Mouse (Mus musculus) midbrain, embryonic 12.5 days (tissue): Measurements from ENCODE around the gene Klhl2. TPM values are rescaled to one million over a fixed set of nuclear protein-coding genes. Genes with fewer than 3 reads are reported as not detected.

Experiments
- ATAC-seq: fragments of 200-750 bp; cut with Nextera tagmentation; 2 replicates; pipeline ENCODE4 v1.8.0; 2017; ENCODE audit warnings: low read depth, moderate TSS enrichment, moderate library complexity; ENCODE audit not compliant: low FRiP score
- H3K27ac ChIP-seq: fragments of 300-500 bp; sonication (generic); replicated peaks from 2 replicates; pipeline ENCODE4 v1.5.1; 2016; ENCODE audit warnings: mild to moderate bottlenecking
- H3K27me3 ChIP-seq: fragments of 300-500 bp; sonication (generic); 2 replicates; pipeline ENCODE4 v1.6.1; 2016; ENCODE audit warnings: mild to moderate bottlenecking
- H3K36me3 ChIP-seq: fragments of 300-500 bp; sonication (generic); 2 replicates; pipeline ENCODE4 v1.6.1; 2016
- H3K4me1 ChIP-seq: fragments of 300-500 bp; sonication (generic); 2 replicates; pipeline ENCODE4 v1.6.1; 2016
- H3K4me2 ChIP-seq: fragments of 300-500 bp; sonication (generic); replicated peaks from 2 replicates; pipeline ENCODE4 v1.6.1; 2016; ENCODE audit warnings: mild to moderate bottlenecking, moderate library complexity
- H3K4me3 ChIP-seq: fragments of 300-500 bp; sonication (generic); 2 replicates; pipeline ENCODE4 v1.5.1; 2016; ENCODE audit warnings: mild to moderate bottlenecking
- H3K9ac ChIP-seq: fragments of 300-500 bp; sonication (generic); replicated peaks from 2 replicates; pipeline ENCODE4 v1.6.1; 2016; ENCODE audit warnings: mild to moderate bottlenecking, moderate library complexity
- H3K9me3 ChIP-seq: fragments of 300-500 bp; sonication (generic); 2 replicates; pipeline ENCODE4 v1.6.1; 2016; ENCODE audit warnings: mild to moderate bottlenecking
- WGBS: fragments of 180-500 bp; shearing (Covaris S2); methylation state at CpG from one replicate; pipeline ENCODE4 v1.1.7; 2016; 5-methylcytosine and 5-hydroxymethylcytosine counted together
- polyA plus RNA-seq: library from polyadenylated mRNA; unstranded; fragments of >200 nt; fragmentation: Nextera tagmentation; extraction: Ambion mirVana; gene quantifications from 2 replicates; pipeline ENCODE4 v1.2.1, GENCODE M21; 2016

Klhl2 gene
- polyA plus RNA-seq, 1 experiment from 2014 or later, result 24.3 TPM

DNA sequence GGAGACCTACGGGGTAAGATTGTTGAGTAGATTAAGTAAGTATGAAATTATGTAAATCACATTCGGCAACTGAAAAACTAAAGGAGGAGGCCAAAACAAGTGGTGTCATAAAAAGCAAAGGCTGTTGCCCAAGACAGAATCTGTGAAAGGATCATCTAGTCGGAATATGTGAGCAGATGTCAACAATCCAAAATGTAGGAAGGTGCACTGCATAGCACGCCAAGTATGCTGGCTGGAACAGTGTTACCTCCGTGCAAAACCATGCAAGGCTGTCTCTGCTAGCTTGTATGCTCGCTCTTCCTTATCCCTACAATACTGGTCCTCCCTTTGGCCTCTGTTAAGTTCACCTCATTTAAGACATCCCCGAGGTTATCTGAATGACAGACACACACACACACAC, 4.5 kb downstream of the Klhl2 start:
- Histone ChIP-seq H3K4me3 (no peak overlapping the region), H3K9ac (no peak overlapping the region), H3K4me2 (no peak overlapping the region), H3K9me3 (no peaks in the 10 kb centered on the region), H3K27me3 (no peaks in the 10 kb centered on the region), H3K36me3 (no peaks in the 10 kb centered on the region), H3K4me1 (peaks cover 19% of the 10 kb centered on the region), H3K27ac (no peak overlapping the region)
- no peak for ATAC-seq
- 79% methylated on average over 7 of the region's 7 CpGs for whole genome bisulfite sequencing

DNA sequence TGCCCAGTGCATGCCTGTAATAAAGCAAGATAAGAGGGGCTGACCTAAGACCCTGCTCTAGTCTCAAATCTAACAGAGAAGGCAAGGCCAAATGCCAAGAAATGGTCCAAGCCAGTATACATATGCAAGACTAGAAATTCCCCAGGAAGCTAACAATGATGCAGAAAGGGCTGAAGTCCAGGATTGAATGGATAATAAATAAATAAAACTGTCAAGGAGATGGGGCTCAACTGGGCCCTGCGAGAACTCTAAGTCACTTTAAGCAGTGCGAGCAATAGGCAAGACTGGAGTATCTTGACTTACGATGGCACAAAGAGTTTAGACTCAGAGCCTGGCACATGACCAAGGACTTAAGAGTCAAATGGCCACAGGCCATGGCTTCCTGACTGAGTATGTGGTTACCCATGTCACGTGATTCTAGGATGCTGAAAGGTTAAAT, 5.8 kb downstream of the Klhl2 start:
- no peak overlapping the region for H3K4me3 ChIP-seq
- peaks cover 26% of the 10 kb centered on the region for H3K4me1 ChIP-seq
- no peaks in the 10 kb centered on the region for H3K9me3 ChIP-seq
- no peaks in the 10 kb centered on the region for H3K27me3 ChIP-seq
- no peak overlapping the region for H3K4me2 ChIP-seq
- ATAC-seq, result no peak
- no peak overlapping the region for H3K9ac ChIP-seq
- no peak overlapping the region for H3K27ac ChIP-seq
- H3K36me3 ChIP-seq, result no peaks in the 10 kb centered on the region
- WGBS, result 94% methylated on average over 4 of the region's 4 CpGs

DNA sequence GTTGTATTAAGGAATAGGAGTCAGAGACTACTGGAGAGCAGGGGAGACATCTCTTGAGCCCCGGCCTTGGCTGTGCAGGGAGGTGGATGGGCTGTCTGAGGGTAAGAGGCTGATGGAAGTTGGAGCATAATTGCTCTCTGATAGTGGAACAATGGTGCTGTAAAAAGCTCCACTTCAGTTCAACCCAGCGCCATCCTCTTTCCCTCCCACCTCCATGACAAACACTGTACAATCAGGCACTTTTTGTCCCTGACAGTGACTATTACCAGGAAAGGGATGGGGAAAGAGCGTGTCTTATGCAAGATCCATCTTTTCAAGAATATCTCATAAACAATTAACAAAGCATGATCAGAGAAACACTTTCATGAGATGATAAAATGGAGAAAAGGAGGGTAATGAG, 6.6 kb downstream of the Klhl2 start:
- no peaks in the 10 kb centered on the region for H3K36me3 ChIP-seq
- no peak overlapping the region for H3K27ac ChIP-seq
- 87% methylated on average over 3 of the region's 3 CpGs for WGBS
- no peak overlapping the region for H3K4me2 ChIP-seq
- H3K9ac ChIP-seq, result no peak overlapping the region
- H3K4me1 ChIP-seq, result peaks cover 21% of the 10 kb centered on the region
- no peak for ATAC-seq
- H3K4me3 ChIP-seq, result no peak overlapping the region
- H3K27me3 ChIP-seq, result no peaks in the 10 kb centered on the region
- H3K9me3 ChIP-seq, result no peaks in the 10 kb centered on the region

DNA sequence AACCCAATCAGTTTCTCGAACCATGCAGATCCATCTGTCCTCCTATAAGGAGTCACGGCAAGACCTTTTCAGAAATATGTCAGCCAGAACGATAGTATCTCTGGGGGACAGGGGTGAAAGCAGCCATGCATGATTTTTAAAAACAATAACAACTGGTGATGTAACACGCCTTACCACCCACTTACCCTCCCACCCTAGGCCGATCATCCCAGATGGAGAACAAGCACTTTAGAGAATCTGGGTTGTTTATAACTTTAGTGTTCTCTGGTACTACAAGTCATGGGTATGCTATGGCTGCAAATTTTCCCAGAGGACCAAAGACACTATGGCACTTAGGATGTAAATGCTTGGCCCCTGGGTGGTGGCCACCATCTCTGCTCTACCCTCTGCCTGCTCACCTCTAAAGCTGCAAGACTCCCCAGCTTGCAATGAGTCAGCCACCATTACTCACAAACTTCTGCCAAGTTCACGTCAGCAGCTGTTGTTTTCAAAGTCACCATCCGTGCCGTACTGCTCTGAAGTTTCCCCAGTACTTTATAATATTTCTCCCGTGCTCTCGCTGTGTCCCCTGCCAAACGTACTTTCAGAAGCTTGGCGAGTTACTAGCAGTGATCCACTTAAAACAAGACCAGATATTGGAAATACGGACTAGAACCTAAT, 7.9 kb downstream of the Klhl2 start:
- Histone ChIP-seq H3K27ac (no peak overlapping the region), H3K4me3 (no peak overlapping the region), H3K36me3 (no peaks in the 10 kb centered on the region), H3K4me1 (peaks cover 8% of the 10 kb centered on the region), H3K9me3 (no peaks in the 10 kb centered on the region), H3K4me2 (no peak overlapping the region), H3K9ac (no peak overlapping the region), H3K27me3 (no peaks in the 10 kb centered on the region)
- 94% methylated on average over 13 of the region's 13 CpGs for WGBS
- ATAC-seq, result no peak

DNA sequence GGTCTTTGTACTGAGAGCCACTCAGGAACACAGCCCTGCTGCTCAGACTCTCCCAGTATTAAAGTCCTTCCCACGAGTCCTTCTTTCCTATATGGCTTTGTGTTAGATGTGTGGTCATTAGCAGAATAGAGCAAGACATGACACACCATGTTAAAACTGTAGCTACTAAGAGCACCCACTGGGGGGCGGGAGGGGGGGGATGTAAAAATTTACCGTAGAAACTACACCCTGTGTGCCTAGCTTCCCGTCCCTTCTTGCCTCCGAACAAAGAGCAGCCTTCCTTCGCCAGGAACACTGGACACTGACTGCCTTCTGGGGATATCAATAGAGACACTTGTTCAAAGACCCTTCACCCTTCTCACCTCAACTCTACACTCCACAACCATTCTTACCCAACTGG, 10.2 kb downstream of the Klhl2 start:
- peaks cover 10% of the 10 kb centered on the region for H3K4me1 ChIP-seq
- H3K9me3 ChIP-seq, result no peaks in the 10 kb centered on the region
- no peaks in the 10 kb centered on the region for H3K36me3 ChIP-seq
- no peak overlapping the region for H3K4me2 ChIP-seq
- no peaks in the 10 kb centered on the region for H3K27me3 ChIP-seq
- no peak overlapping the region for H3K9ac ChIP-seq
- 52% methylated on average over 6 of the region's 6 CpGs for WGBS
- no peak for ATAC-seq
- H3K4me3 ChIP-seq, result no peak overlapping the region
- H3K27ac ChIP-seq, result no peak overlapping the region

DNA sequence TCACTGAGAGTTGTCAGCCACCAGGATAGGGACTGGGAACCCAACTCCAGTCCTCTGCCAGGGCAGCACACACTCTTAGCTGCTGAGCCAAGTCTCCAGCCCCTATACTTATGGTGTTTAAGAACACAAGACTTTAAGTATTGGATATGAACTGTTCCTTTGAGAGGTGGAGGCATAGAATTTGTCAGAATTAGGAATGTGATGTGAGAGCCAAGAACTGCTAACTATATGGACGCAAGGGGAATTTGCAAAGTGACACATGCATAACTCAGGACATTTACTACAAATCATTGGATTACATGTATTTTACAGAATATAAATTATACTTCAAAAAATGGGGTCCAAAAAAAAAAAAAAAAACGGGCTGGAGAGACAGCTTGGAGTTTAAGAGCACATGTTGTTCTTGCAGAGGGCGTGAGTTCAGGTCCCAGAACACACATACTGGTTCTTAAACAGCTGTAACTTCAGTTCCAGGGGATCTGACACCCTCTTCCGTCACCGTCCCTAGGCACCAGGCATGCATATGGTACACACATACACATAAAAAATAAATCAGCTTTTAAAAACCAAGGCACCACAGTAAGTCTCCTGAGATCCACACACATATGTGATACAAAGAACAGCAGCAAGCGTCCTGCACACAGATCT, 14.2 kb downstream of the Klhl2 start:
- Histone ChIP-seq H3K4me3 (no peak overlapping the region), H3K9ac (no peak overlapping the region), H3K9me3 (no peaks in the 10 kb centered on the region), H3K36me3 (peaks cover 12% of the 10 kb centered on the region; the same call in 1 of the 2 replicates), H3K27me3 (no peaks in the 10 kb centered on the region), H3K27ac (no peak overlapping the region), H3K4me2 (no peak overlapping the region), H3K4me1 (peaks cover 27% of the 10 kb centered on the region)
- 82% methylated on average over 6 of the region's 6 CpGs for WGBS
- no peak for ATAC-seq

DNA sequence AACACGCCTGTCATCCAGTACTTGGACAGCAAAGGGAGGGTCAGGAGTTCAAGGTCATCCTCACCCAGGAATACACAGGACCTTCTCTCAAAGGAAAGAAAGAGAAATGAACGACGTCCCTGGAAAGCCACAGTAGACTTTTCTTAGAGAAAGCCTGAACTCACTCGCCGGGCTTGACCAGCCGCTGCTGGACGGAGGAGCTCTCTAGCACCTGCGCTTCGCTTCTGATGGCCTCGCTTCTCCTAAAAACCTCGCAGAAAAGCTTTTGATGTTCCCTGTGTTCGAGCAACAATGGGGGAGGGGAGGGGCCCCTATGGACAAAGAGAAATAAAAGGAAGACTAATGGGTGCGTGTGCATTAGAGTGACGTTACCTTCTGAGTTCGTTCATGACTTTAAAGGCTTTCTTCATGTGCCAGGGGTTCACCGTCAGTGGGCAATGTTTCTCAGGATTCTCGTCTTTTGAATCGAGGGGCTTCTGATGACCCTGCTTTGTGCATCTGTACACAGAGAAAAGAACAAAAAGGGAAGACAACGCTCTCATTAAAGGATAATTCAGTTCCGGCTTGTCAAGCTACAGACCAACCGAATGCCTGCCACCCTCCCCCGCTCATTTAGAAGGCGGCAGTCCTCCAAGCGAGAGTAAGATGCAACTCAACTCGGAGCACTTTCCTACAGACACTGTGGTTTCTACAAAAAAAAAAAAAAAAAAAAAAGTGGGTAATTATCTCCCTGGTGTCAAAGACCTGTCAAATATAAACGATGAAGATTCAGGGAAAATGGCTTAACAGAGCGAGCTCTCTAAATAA, 15.5 kb downstream of the Klhl2 start:
- H3K27me3 ChIP-seq, result no peaks in the 10 kb centered on the region
- peaks cover 23% of the 10 kb centered on the region for H3K36me3 ChIP-seq
- peak overlapping the region; percentile 5; the same call in 1 of the 2 replicates for H3K4me3 ChIP-seq
- 32% methylated on average over 27 of the region's 27 CpGs for WGBS
- H3K4me1 ChIP-seq, result peaks cover 20% of the 10 kb centered on the region
- peak overlapping the region; percentile 54; the same call in 1 of the 2 replicates for H3K27ac ChIP-seq
- no peaks in the 10 kb centered on the region for H3K9me3 ChIP-seq
- peak; percentile 32 for ATAC-seq
- H3K4me2 ChIP-seq, result peak overlapping the region; percentile 35
- no peak overlapping the region; the same call in 1 of the 2 replicates for H3K9ac ChIP-seq

DNA sequence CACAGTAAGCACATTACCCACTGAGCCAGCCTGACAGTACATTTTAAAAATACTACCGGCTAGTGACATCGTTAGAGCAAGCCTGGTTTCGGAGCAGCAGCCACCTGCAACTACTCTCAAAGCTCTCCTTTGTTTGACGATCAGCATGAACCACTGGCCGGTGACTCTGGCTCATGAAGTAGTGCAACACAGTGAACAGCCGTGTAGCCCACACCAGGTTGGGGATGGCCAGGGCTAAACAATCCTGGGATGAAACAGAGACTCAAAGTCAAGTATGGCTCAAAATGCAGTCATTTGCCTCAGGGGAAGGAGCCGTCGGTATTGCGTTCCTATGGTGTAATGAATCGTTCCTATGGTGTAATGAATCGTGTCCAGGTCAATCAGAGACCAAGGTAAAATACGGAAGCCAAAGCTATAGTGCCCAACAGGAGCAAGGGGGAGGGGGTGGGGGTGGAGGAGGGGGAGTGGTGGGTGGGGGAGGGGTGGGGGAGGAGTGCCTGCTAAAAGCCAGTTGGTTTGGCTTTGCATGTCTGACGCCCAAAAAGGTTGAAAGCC, 17.2 kb downstream of the Klhl2 start:
- Histone ChIP-seq H3K36me3 (peaks cover 33% of the 10 kb centered on the region), H3K4me2 (no peak overlapping the region), H3K4me3 (no peak overlapping the region), H3K9ac (no peak overlapping the region), H3K27ac (no peak overlapping the region), H3K27me3 (no peaks in the 10 kb centered on the region), H3K4me1 (peaks cover 20% of the 10 kb centered on the region), H3K9me3 (no peaks in the 10 kb centered on the region)
- 75% methylated on average over 13 of the region's 13 CpGs for WGBS
- ATAC-seq, result no peak

DNA sequence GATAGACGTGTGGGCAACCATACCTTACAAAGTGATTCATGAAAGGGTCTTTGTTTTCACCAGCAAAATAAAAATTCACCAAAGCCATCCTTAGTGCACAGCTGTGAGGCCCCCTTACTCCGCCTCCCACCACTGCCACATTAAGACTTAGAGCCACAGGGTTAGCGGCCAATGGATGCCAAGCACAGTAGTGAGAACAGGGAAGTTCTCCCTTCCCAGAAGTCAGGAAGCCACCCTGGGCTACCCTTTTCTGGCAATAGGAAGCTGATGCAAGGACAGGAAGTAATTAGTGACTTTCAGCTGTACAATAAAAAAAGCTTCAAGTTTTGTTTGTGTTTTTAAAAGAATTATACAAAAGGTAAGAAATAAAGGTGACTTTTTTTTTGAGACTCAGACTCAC, 18.2 kb downstream of the Klhl2 start:
- WGBS, result 85% methylated on average over 3 of the region's 3 CpGs
- ATAC-seq, result no peak

DNA sequence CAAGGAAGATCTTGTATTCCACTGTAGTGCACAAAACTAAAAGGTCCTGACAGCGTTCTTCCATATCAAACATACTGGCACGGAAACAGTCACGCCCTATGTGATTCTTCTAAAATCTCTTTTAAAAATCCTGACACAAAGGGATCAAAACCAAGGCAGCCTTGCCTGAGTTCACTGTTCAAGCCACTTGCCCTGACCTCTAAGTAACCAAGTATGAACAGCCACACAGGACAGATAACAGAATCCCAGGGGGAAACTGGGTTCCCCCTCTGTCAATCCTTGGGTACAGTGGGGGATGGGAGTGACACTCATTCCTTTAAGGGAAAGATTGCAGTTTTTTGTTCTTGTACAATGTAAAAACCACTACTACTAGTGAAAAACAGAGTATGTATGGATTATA, 19.9 kb downstream of the Klhl2 start:
- peaks cover 42% of the 10 kb centered on the region for H3K36me3 ChIP-seq
- ATAC-seq, result no peak
- WGBS, result 90% methylated on average over 3 of the region's 3 CpGs
- H3K4me3 ChIP-seq, result no peak overlapping the region
- H3K4me1 ChIP-seq, result peaks cover 22% of the 10 kb centered on the region
- H3K9me3 ChIP-seq, result no peaks in the 10 kb centered on the region
- H3K27ac ChIP-seq, result no peak overlapping the region
- H3K4me2 ChIP-seq, result no peak overlapping the region
- H3K27me3 ChIP-seq, result no peaks in the 10 kb centered on the region
- no peak overlapping the region for H3K9ac ChIP-seq

More for the DNA sequence above, 18.2 kb downstream of the Klhl2 start:
- H3K4me3 ChIP-seq, result no peak overlapping the region
- no peaks in the 10 kb centered on the region for H3K9me3 ChIP-seq
- peaks cover 35% of the 10 kb centered on the region for H3K36me3 ChIP-seq
- no peak overlapping the region for H3K27ac ChIP-seq
- H3K9ac ChIP-seq, result no peak overlapping the region
- no peaks in the 10 kb centered on the region for H3K27me3 ChIP-seq
- H3K4me2 ChIP-seq, result no peak overlapping the region
- H3K4me1 ChIP-seq, result peaks cover 20% of the 10 kb centered on the region

DNA sequence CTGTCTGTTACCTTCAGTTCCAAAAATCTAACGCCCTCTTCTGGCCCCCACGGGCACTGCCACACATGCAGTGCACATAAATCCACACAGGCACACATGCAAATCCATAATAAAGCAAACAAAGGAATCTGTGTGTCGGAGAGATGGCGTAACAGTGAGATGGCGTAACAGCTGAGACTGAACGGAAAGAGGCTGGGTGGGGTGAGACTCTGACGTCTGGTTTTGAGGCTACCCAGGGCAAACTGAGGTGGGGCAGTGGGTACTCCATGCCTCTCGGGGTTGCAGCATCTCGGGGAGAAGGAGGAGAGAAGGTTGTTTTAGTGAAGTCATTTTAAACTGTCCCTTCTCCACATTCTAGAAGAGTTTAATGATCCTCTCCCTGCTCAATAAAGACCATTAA, 20.4 kb downstream of the Klhl2 start:
- ATAC-seq, result no peak
- Histone ChIP-seq H3K9me3 (no peaks in the 10 kb centered on the region), H3K4me1 (peaks cover 19% of the 10 kb centered on the region), H3K36me3 (peaks cover 42% of the 10 kb centered on the region), H3K4me2 (no peak overlapping the region), H3K4me3 (no peak overlapping the region), H3K27me3 (no peaks in the 10 kb centered on the region), H3K9ac (no peak overlapping the region), H3K27ac (no peak overlapping the region)
- 96% methylated on average over 9 of the region's 9 CpGs for WGBS

DNA sequence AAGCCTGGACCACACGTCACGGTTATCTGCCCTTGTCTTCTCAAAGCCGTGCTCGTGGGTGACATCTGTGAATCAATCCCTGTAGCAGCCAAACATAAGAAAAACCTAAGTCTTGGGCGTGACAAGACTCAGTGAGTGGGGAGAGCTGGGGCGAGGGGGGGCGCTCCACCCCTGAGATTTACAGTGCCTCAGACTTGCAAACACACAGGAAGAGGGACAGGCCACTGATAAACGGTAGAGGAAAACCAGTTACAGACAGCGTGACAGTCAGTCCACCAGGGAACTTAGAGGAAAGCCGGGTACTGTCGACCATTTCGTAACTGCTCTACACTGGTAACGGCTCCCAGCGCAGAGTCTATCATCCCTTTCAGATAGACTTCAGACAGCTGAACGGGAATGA, 21.4 kb downstream of the Klhl2 start:
- no peak overlapping the region for H3K27ac ChIP-seq
- no peak overlapping the region for H3K4me3 ChIP-seq
- H3K9me3 ChIP-seq, result no peaks in the 10 kb centered on the region
- no peak overlapping the region for H3K4me2 ChIP-seq
- H3K27me3 ChIP-seq, result no peaks in the 10 kb centered on the region
- H3K9ac ChIP-seq, result no peak overlapping the region
- 92% methylated on average over 15 of the region's 15 CpGs for WGBS
- H3K36me3 ChIP-seq, result peaks cover 42% of the 10 kb centered on the region
- no peak for ATAC-seq
- H3K4me1 ChIP-seq, result peaks cover 13% of the 10 kb centered on the region
